ENCODE assay signal across 9 mouse cellular contexts in the genomic region with DNA sequence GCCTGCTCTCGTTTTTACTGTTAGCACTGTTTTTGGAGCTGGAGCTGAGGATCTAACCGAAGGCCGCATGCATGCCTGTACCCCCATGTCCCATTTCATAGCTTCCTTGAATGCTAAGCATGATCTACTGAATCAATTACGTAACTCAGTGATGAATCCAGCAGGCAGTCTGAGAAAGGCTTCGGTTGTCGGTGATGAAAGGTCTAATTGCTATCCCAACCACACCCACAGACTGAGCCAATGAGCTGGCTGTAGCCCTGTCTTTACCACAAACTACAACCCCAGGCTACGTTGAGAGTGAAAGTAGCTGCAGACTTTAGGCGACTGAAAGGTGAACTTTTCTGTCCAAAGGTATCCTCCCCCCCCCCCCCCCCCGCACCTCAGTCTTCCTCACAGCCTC. TPM values are rescaled to one million over a fixed set of nuclear protein-coding genes. Genes with fewer than 3 reads are reported as not detected.
DNase-seq lines count a peak whose midpoint lies in the region; ATAC-seq and TF ChIP-seq lines count a peak whose summit lies in the region.
"Had no signal": no experiment of that assay in that cellular context is flagged by ENCODE, and none has a peak within 500 bp of the region (broad histone marks: within the 10 kb centered on the region; RNA-seq: fewer than 3 reads in every experiment).

No protein-coding gene starts in this region.

- peaks cover 36% of the 10 kb centered on the region for H3K36me3 ChIP-seq in heart, embryonic 15.5 days
- H3K36me3 ChIP-seq in intestine, embryonic 15.5 days, result peaks cover 6% of the 10 kb centered on the region; the same call in 1 of the 2 replicates
- peaks cover 8% of the 10 kb centered on the region; the same call in 1 of the 2 replicates for H3K36me3 ChIP-seq in midbrain, embryonic 15.5 days (replicated peaks)

- H3K27ac ChIP-seq in heart, embryonic 15.5 days, result no peak overlapping the region
- H3K27ac ChIP-seq in cortical plate, adult 2 months (ENCODE audit: insufficient read depth, low read length), result no peak overlapping the region
- H3K27ac ChIP-seq in intestine, embryonic 15.5 days, result no peak overlapping the region
- H3K27ac ChIP-seq in midbrain, embryonic 15.5 days, result no peak overlapping the region

- DNase-seq in heart, postnatal 4 days, result no peak
- DNase-seq in cerebellum, adult 9-11 months, result no peak
- DNase-seq in gastrocnemius, postnatal 10 days, result no peak
- no peak for DNase-seq in ovary, postnatal 10 days (ENCODE audit: low spot score)

- no peaks in the 10 kb centered on the region for H3K27me3 ChIP-seq in heart, embryonic 15.5 days
- no peaks in the 10 kb centered on the region for H3K27me3 ChIP-seq in intestine, embryonic 15.5 days (replicated peaks)
- no peaks in the 10 kb centered on the region for H3K27me3 ChIP-seq in midbrain, embryonic 15.5 days (replicated peaks)

- no peak overlapping the region for H3K9ac ChIP-seq in heart, embryonic 15.5 days
- no peak overlapping the region for H3K9ac ChIP-seq in intestine, embryonic 15.5 days
- no peak overlapping the region for H3K9ac ChIP-seq in midbrain, embryonic 15.5 days

- peak overlapping the region; percentile 98 for H3K4me3 ChIP-seq in heart, embryonic 15.5 days
- peak overlapping the region; percentile 78; the same call in 1 of the 2 replicates for H3K4me3 ChIP-seq in cortical plate, adult 2 months (ENCODE audit: insufficient read depth, low read length)
- peak overlapping the region; percentile 93 for H3K4me3 ChIP-seq in intestine, embryonic 15.5 days (replicated peaks)
- peak overlapping the region; percentile 93; the same call in 1 of the 2 replicates for H3K4me3 ChIP-seq in midbrain, embryonic 15.5 days

- TF ChIP-seq POLR2A in cortical plate, adult 2 months (IDR thresholded peaks at IDR 0.05; ENCODE audit: extremely low read depth, insufficient read depth, low read length), result no peak

- H3K9me3 ChIP-seq in heart, embryonic 15.5 days (replicated peaks), result no peaks in the 10 kb centered on the region
- H3K9me3 ChIP-seq in intestine, embryonic 15.5 days, result no peaks in the 10 kb centered on the region
- H3K9me3 ChIP-seq in midbrain, embryonic 15.5 days, result no peaks in the 10 kb centered on the region

- TF ChIP-seq CTCF in cortical plate, adult 2 months (IDR thresholded peaks at IDR 0.05; ENCODE audit: extremely low read depth, insufficient read depth, low read length), result no peak

- ATAC-seq in heart, embryonic 15.5 days (replicated peaks; ENCODE audit: insufficient number of reproducible peaks, insufficient read depth, low FRiP score, low read depth), result no peak
- no peak for ATAC-seq in intestine, embryonic 15.5 days
- no peak for ATAC-seq in midbrain, embryonic 15.5 days (replicated peaks)

- H3K4me2 ChIP-seq in heart, embryonic 15.5 days, result peak overlapping the region; percentile 82
- peak overlapping the region; percentile 82 for H3K4me2 ChIP-seq in intestine, embryonic 15.5 days (replicated peaks)
- peak overlapping the region; percentile 84 for H3K4me2 ChIP-seq in midbrain, embryonic 15.5 days

- H3K4me1 ChIP-seq in heart, embryonic 15.5 days (replicated peaks), result peaks cover 19% of the 10 kb centered on the region
- H3K4me1 ChIP-seq in cortical plate, adult 2 months (ENCODE audit: control insufficient read depth, insufficient read depth, low read length), result peaks cover 6% of the 10 kb centered on the region
- H3K4me1 ChIP-seq in intestine, embryonic 15.5 days (replicated peaks), result peaks cover 11% of the 10 kb centered on the region
- H3K4me1 ChIP-seq in midbrain, embryonic 15.5 days, result peaks cover 27% of the 10 kb centered on the region

- WGBS in heart, embryonic 15.5 days, result 59% methylated on average over 8 of the region's 9 CpGs
- 56% methylated on average over 9 of the region's 9 CpGs for WGBS in intestine, embryonic 15.5 days
- WGBS in midbrain, embryonic 15.5 days, result 73% methylated on average over 8 of the region's 9 CpGs

RNA-seq across cellular contexts. Expression of gene Tex261, which starts 1.5 kb away (rescaled TPM):
- polyA plus RNA-seq in heart, embryonic 15.5 days (2015; fragmentation: Nextera tagmentation; extraction: Ambion mirVana), result 74.6 and 76.4 TPM in 2 replicates
- 10 to 100 TPM; 85.2 to 85.8 TPM for total RNA-seq in heart, postnatal 4 days (2021)
- polyA plus RNA-seq in cortical plate, adult 2 months (2012; rRNA removed), result 39.8 and 41.4 TPM in 2 replicates
- 84.2 and 86.4 TPM in 2 replicates for polyA plus RNA-seq in intestine, embryonic 15.5 days (2015; fragmentation: Nextera tagmentation; extraction: Ambion mirVana)
- 66.7 and 71.0 TPM in 2 replicates for polyA plus RNA-seq in midbrain, embryonic 15.5 days (2015; fragmentation: Nextera tagmentation; extraction: Ambion mirVana)
- total RNA-seq in gastrocnemius, postnatal 10 days (2021), result 10 to 100 TPM; 44.6 to 49.5 TPM

RNA-seq across cellular contexts. Expression of gene Ankrd53, which starts 11.7 kb away (rescaled TPM):
- polyA plus RNA-seq in heart, embryonic 15.5 days (2015; fragmentation: Nextera tagmentation; extraction: Ambion mirVana), result 0.10 and 0.24 TPM in 2 replicates
- total RNA-seq in heart, postnatal 4 days (2021), result not detected
- polyA plus RNA-seq in cortical plate, adult 2 months (2012; rRNA removed), result not detected in 2 replicates
- 0.13 TPM in 1 of 2 replicates, not detected in the other for polyA plus RNA-seq in intestine, embryonic 15.5 days (2015; fragmentation: Nextera tagmentation; extraction: Ambion mirVana)
- 0.22 and 0.36 TPM in 2 replicates for polyA plus RNA-seq in midbrain, embryonic 15.5 days (2015; fragmentation: Nextera tagmentation; extraction: Ambion mirVana)
- not detected for total RNA-seq in gastrocnemius, postnatal 10 days (2021)
- total RNA-seq: layer of hippocampus, adult 18-20 months had no signal

RNA-seq across cellular contexts. Expression of gene Nagk, which starts 20.7 kb away (rescaled TPM):
- 61.2 and 65.0 TPM in 2 replicates for polyA plus RNA-seq in heart, embryonic 15.5 days (2015; fragmentation: Nextera tagmentation; extraction: Ambion mirVana)
- 10 to 100 TPM; 40.2 to 40.6 TPM for total RNA-seq in heart, postnatal 4 days (2021)
- 38.7 and 40.5 TPM in 2 replicates for polyA plus RNA-seq in cortical plate, adult 2 months (2012; rRNA removed)
- polyA plus RNA-seq in intestine, embryonic 15.5 days (2015; fragmentation: Nextera tagmentation; extraction: Ambion mirVana), result 90.4 and 98.4 TPM in 2 replicates
- 120 TPM in 2 replicates for polyA plus RNA-seq in midbrain, embryonic 15.5 days (2015; fragmentation: Nextera tagmentation; extraction: Ambion mirVana)
- 10 to 100 TPM; 11.3 to 16.4 TPM for total RNA-seq in gastrocnemius, postnatal 10 days (2021)

RNA-seq across cellular contexts. Expression of gene Atp6v1b1, which starts 31.3 kb away (rescaled TPM):
- 0.16 TPM in 1 of 2 replicates, not detected in the other for polyA plus RNA-seq in heart, embryonic 15.5 days (2015; fragmentation: Nextera tagmentation; extraction: Ambion mirVana)
- not detected for total RNA-seq in heart, postnatal 4 days (2021)
- not detected in 2 replicates for polyA plus RNA-seq in cortical plate, adult 2 months (2012; rRNA removed)
- polyA plus RNA-seq in intestine, embryonic 15.5 days (2015; fragmentation: Nextera tagmentation; extraction: Ambion mirVana), result 0.08 TPM in 1 of 2 replicates, not detected in the other
- not detected in 2 replicates for polyA plus RNA-seq in midbrain, embryonic 15.5 days (2015; fragmentation: Nextera tagmentation; extraction: Ambion mirVana)
- total RNA-seq in gastrocnemius, postnatal 10 days (2021), result not detected

RNA-seq across cellular contexts. Expression of gene Paip2b, which starts 57.4 kb away (rescaled TPM):
- 13.1 and 15.3 TPM in 2 replicates for polyA plus RNA-seq in heart, embryonic 15.5 days (2015; fragmentation: Nextera tagmentation; extraction: Ambion mirVana)
- 10 to 100 TPM; 22.5 to 22.6 TPM for total RNA-seq in heart, postnatal 4 days (2021)
- 41.4 and 44.5 TPM in 2 replicates for polyA plus RNA-seq in cortical plate, adult 2 months (2012; rRNA removed)
- polyA plus RNA-seq in intestine, embryonic 15.5 days (2015; fragmentation: Nextera tagmentation; extraction: Ambion mirVana), result 15.7 and 15.9 TPM in 2 replicates
- polyA plus RNA-seq in midbrain, embryonic 15.5 days (2015; fragmentation: Nextera tagmentation; extraction: Ambion mirVana), result 26.3 and 28.4 TPM in 2 replicates
- total RNA-seq in gastrocnemius, postnatal 10 days (2021), result 10 to 100 TPM; 30.5 to 36.5 TPM
